Comparison of ENCODE assay signal across 17 mouse cellular contexts in genomic region chr13:58534216-58534841, GRCm38 (mm10).
DNase-seq lines count a peak whose midpoint lies in the region; ATAC-seq and TF ChIP-seq lines count a peak whose summit lies in the region.
"Had no signal": no experiment of that assay in that cellular context is flagged by ENCODE, and none has a peak within 500 bp of the region (broad histone marks: within the 10 kb centered on the region; RNA-seq: fewer than 3 reads in every experiment).

No protein-coding gene starts in this region.

- no peaks in the 10 kb centered on the region for H3K27me3 ChIP-seq in midbrain, embryonic 11.5 days (ENCODE audit: control insufficient read depth, insufficient read depth, low read length)
- no peaks in the 10 kb centered on the region for H3K27me3 ChIP-seq in midbrain, embryonic 13.5 days
- H3K27me3 ChIP-seq in Patski (no peaks in the 10 kb centered on the region), myocyte (ENCODE audit: control insufficient read depth, insufficient read depth, insufficient read length) (no peaks in the 10 kb centered on the region)
- H3K27me3 ChIP-seq: embryonic facial prominence, embryonic 12.5 days had no signal

- no peaks in the 10 kb centered on the region for H3K9me3 ChIP-seq in midbrain, embryonic 11.5 days (ENCODE audit: control insufficient read depth, low read length)
- no peaks in the 10 kb centered on the region for H3K9me3 ChIP-seq in midbrain, embryonic 13.5 days
- H3K9me3 ChIP-seq: embryonic facial prominence, embryonic 12.5 days had no signal

- intact Hi-C loops in gastrocnemius, postnatal 14 days (cut with DNase I; ENCODE audit: low total_unique reads): loop anchor here (2.0 kb wide), 1 partner anchor 66 kb away; no protein-coding TSS in a partner anchor

- peak; percentile 14 for DNase-seq in gastrocnemius, postnatal 14 days
- no peak for DNase-seq in gastrocnemius, adult 18-20 months (ENCODE audit: low spot score)
- DNase-seq in midbrain, embryonic 11.5 days (ENCODE audit: low spot score, missing footprints): peak; percentile 37
- peak; percentile 44 for DNase-seq in Patski (ENCODE audit: low read depth, low spot score)
- DNase-seq in embryo, embryonic 9.5 days (ENCODE audit: extremely low spot score): no peak
- no peak for DNase-seq in cerebellum, postnatal 36 days
- DNase-seq: adrenal gland, adult 8-10 months; B cell, adult 2 months; cerebellum, postnatal 10 days; gastrocnemius, adult 2 months; kidney, adult 11 months; kidney, postnatal 36 days had no signal

- whole genome bisulfite sequencing in midbrain, embryonic 11.5 days: 80% methylated on average over 7 of the region's 7 CpGs
- 81% methylated on average over 7 of the region's 7 CpGs for WGBS in midbrain, embryonic 13.5 days

- no peaks in the 10 kb centered on the region for H3K4me1 ChIP-seq in midbrain, embryonic 11.5 days (ENCODE audit: control insufficient read depth, insufficient read depth, low read length)
- no peaks in the 10 kb centered on the region for H3K4me1 ChIP-seq in midbrain, embryonic 13.5 days (replicated peaks)
- H3K4me1 ChIP-seq: embryonic facial prominence, embryonic 12.5 days; megakaryocyte, embryonic 14.5 days had no signal

- no peak overlapping the region for H3K27ac ChIP-seq in midbrain, embryonic 11.5 days (ENCODE audit: low read depth, low read length)
- no peak overlapping the region for H3K27ac ChIP-seq in midbrain, embryonic 13.5 days
- H3K27ac ChIP-seq: embryonic facial prominence, embryonic 12.5 days; gastrocnemius, adult 2 months had no signal

- no peak for ATAC-seq in midbrain, embryonic 11.5 days (ENCODE audit: low FRiP score)
- no peak for ATAC-seq in midbrain, embryonic 13.5 days
- ATAC-seq in Patski: peak; percentile 99
- ATAC-seq: forebrain, embryonic 14.5 days had no signal

- POLR2A ChIA-PET in Patski (lab: Charles Lee): no interaction called here

- H3K9ac ChIP-seq in midbrain, embryonic 11.5 days (ENCODE audit: low read length): no peak overlapping the region
- no peak overlapping the region for H3K9ac ChIP-seq in midbrain, embryonic 13.5 days (replicated peaks)
- H3K9ac ChIP-seq: embryonic facial prominence, embryonic 12.5 days had no signal

- TF ChIP-seq POLR2A in myocyte (IDR thresholded peaks at IDR 0.05; ENCODE audit: insufficient read length, low read depth): peak; percentile 44

- H3K36me3 ChIP-seq in midbrain, embryonic 11.5 days (ENCODE audit: control insufficient read depth, insufficient read depth, low read length): no peaks in the 10 kb centered on the region
- H3K36me3 ChIP-seq in midbrain, embryonic 13.5 days: no peaks in the 10 kb centered on the region
- H3K36me3 ChIP-seq in myocyte (ENCODE audit: control insufficient read depth, insufficient read depth): no peaks in the 10 kb centered on the region
- H3K36me3 ChIP-seq: embryonic facial prominence, embryonic 12.5 days had no signal

- H3K79me2 ChIP-seq in myocyte (ENCODE audit: control insufficient read depth, insufficient read depth): no peaks in the 10 kb centered on the region

- in situ Hi-C loops in Patski (cut with MboI; ENCODE audit: low pct_unique_long_range_greater_than_20kb): no loop called here

- CTCF ChIA-PET in Patski (lab: Charles Lee): interaction anchor here (1.0 to 1.5 kb wide), 2 partner anchors 9 to 10 kb away, joined by 3 to 7 read pairs; no protein-coding TSS in a partner anchor

- no peak for TF ChIP-seq CTCF in Patski (IDR thresholded peaks at IDR 0.05)

- H3ac ChIP-seq in myocyte (ENCODE audit: control insufficient read depth, insufficient read length): no peak overlapping the region

- H3K4me3 ChIP-seq in midbrain, embryonic 11.5 days (ENCODE audit: low read depth, low read length): no peak overlapping the region
- no peak overlapping the region for H3K4me3 ChIP-seq in midbrain, embryonic 13.5 days (replicated peaks)
- H3K4me3 ChIP-seq in myocyte: peak overlapping the region; percentile 8
- H3K4me3 ChIP-seq: embryonic facial prominence, embryonic 12.5 days; gastrocnemius, adult 2 months; megakaryocyte, embryonic 14.5 days had no signal

- H3K4me2 ChIP-seq in midbrain, embryonic 11.5 days: no peak overlapping the region
- H3K4me2 ChIP-seq in midbrain, embryonic 13.5 days (replicated peaks): no peak overlapping the region
- peak overlapping the region; percentile 91 for H3K4me2 ChIP-seq in myocyte (ENCODE audit: low read depth)
- H3K4me2 ChIP-seq: embryonic facial prominence, embryonic 12.5 days had no signal

TF ChIP-seq in myocyte, 11 proteins besides CTCF, POLR2A, EP300 and RAD21:
- TF ChIP-seq POLR2AphosphoS2 (IDR thresholded peaks at IDR 0.05; ENCODE audit: insufficient read length, low read depth) (peak; percentile 31), E2F4 (IDR thresholded peaks at IDR 0.05; ENCODE audit: insufficient read depth) (no peak), MYOD1 (IDR thresholded peaks at IDR 0.05; ENCODE audit: control insufficient read depth in 1 of 3, insufficient read length in 2 of 3, low read depth in 2 of 3) (peak in 1 of 3 experiments; percentile 4), MAX (IDR thresholded peaks at IDR 0.05; ENCODE audit: low read depth) (no peak), TCF3 (IDR thresholded peaks at IDR 0.05; ENCODE audit: insufficient read length, low read depth) (no peak)
TF ChIP-seq in myocyte: peak in this region for 2.

Comparison
In these comparisons a context has a peak if more than half of its experiments do, and no peak if none do; other contexts are left out.
1. DNase-seq: peak in gastrocnemius, postnatal 14 days (single experiment), midbrain, embryonic 11.5 days (single experiment) and Patski (single experiment); none in gastrocnemius, adult 18-20 months (single experiment), embryo, embryonic 9.5 days (single experiment) and cerebellum, postnatal 36 days (0 of 2).